In the genomic region with DNA sequence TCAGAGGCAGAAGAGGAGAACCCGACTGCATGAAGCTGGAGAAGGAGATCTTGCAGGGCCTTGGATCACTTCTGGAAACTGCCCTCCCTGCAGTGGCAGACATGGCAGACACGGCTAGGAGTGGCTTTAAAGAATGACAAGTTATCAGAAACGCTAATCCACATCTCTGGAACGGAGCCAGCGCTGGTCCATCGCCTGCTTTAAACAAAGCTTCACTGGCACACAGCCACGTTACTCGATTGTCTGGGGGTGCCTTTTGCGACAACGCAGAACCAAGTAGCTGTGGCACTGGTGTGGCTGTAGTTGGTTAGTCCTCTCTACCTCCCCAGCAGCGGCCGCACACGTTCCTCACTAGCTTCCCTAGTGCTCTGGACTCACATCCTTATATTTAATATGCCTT, we compare ENCODE assay signal across 9 mouse cellular contexts.
DNase-seq lines count a peak whose midpoint lies in the region; ATAC-seq and TF ChIP-seq lines count a peak whose summit lies in the region.
"Had no signal": no experiment of that assay in that cellular context is flagged by ENCODE, and none has a peak within 500 bp of the region (broad histone marks: within the 10 kb centered on the region; RNA-seq: fewer than 3 reads in every experiment).

No protein-coding gene starts in this region.

- TF ChIP-seq POLR2A in heart, adult 2 months (IDR thresholded peaks at IDR 0.05; ENCODE audit: insufficient read depth, low read depth, low read length) = no peak

- H3K79me2 ChIP-seq in heart, adult 2 months (replicated peaks; ENCODE audit: control insufficient read depth, insufficient read depth, low read length) = no peaks in the 10 kb centered on the region

- H3K36me3 ChIP-seq in heart, embryonic 14.5 days (ENCODE audit: control insufficient read depth, insufficient read depth, low read length) = no peaks in the 10 kb centered on the region
- H3K36me3 ChIP-seq in heart, adult 2 months (ENCODE audit: control insufficient read depth, insufficient read depth, low read length) = no peaks in the 10 kb centered on the region
- H3K36me3 ChIP-seq in midbrain, embryonic 13.5 days = no peaks in the 10 kb centered on the region
- H3K36me3 ChIP-seq in midbrain, embryonic 11.5 days (ENCODE audit: control insufficient read depth, insufficient read depth, low read length) = no peaks in the 10 kb centered on the region
- no peaks in the 10 kb centered on the region for H3K36me3 ChIP-seq in hindbrain, embryonic 15.5 days
- H3K36me3 ChIP-seq in midbrain, postnatal 0 days (ENCODE audit: insufficient read depth, low read length) = no peaks in the 10 kb centered on the region

- no peaks in the 10 kb centered on the region for H3K9me3 ChIP-seq in heart, embryonic 14.5 days (ENCODE audit: control insufficient read depth, low read length)
- H3K9me3 ChIP-seq in midbrain, embryonic 13.5 days = no peaks in the 10 kb centered on the region
- no peaks in the 10 kb centered on the region for H3K9me3 ChIP-seq in midbrain, embryonic 11.5 days (ENCODE audit: control insufficient read depth, low read length)
- no peaks in the 10 kb centered on the region for H3K9me3 ChIP-seq in hindbrain, embryonic 15.5 days
- H3K9me3 ChIP-seq in midbrain, postnatal 0 days (ENCODE audit: low read length) = no peaks in the 10 kb centered on the region

- H3K27ac ChIP-seq in heart, embryonic 14.5 days (replicated peaks in 1 of 2; ENCODE audit: control insufficient read depth in 1 of 2, insufficient read depth in 1 of 2, low read depth in 2 of 2, low read length in 2 of 2) = no peak overlapping the region
- H3K27ac ChIP-seq in heart, adult 2 months = no peak overlapping the region
- no peak overlapping the region for H3K27ac ChIP-seq in midbrain, embryonic 13.5 days
- no peak overlapping the region for H3K27ac ChIP-seq in midbrain, embryonic 11.5 days (ENCODE audit: low read depth, low read length)
- no peak overlapping the region for H3K27ac ChIP-seq in hindbrain, embryonic 15.5 days (replicated peaks)
- no peak overlapping the region for H3K27ac ChIP-seq in midbrain, postnatal 0 days (ENCODE audit: low read depth, low read length)

- no peak for TF ChIP-seq CTCF in heart, adult 2 months (IDR thresholded peaks at IDR 0.05)
- no peak for TF ChIP-seq CTCF in midbrain, postnatal 0 days (IDR thresholded peaks at IDR 0.05)

- peaks cover 6 to 9% of the 10 kb centered on the region in 2 experiments; a peak in 3 of 4 replicates for H3K4me1 ChIP-seq in heart, embryonic 14.5 days (ENCODE audit: control insufficient read depth in 2 of 2, insufficient read depth in 2 of 2, low read length in 2 of 2)
- H3K4me1 ChIP-seq in heart, adult 2 months (ENCODE audit: control insufficient read depth, insufficient read depth, low read length) = no peaks in the 10 kb centered on the region
- H3K4me1 ChIP-seq in midbrain, embryonic 13.5 days (replicated peaks) = peaks cover 9% of the 10 kb centered on the region
- H3K4me1 ChIP-seq in midbrain, embryonic 11.5 days (ENCODE audit: control insufficient read depth, insufficient read depth, low read length) = no peaks in the 10 kb centered on the region
- peaks cover 3% of the 10 kb centered on the region; the same call in 1 of the 2 replicates for H3K4me1 ChIP-seq in hindbrain, embryonic 15.5 days (replicated peaks)
- H3K4me1 ChIP-seq in midbrain, postnatal 0 days (ENCODE audit: insufficient read depth, low read length) = no peaks in the 10 kb centered on the region

- intact Hi-C loops in heart, adult 2 months (cut with DNase I) = no loop called here

- no peaks in the 10 kb centered on the region for H3K27me3 ChIP-seq in heart, embryonic 14.5 days (ENCODE audit: control insufficient read depth, insufficient read depth, low read length)
- H3K27me3 ChIP-seq in heart, adult 2 months (ENCODE audit: control insufficient read depth, insufficient read depth, low read length) = no peaks in the 10 kb centered on the region
- no peaks in the 10 kb centered on the region for H3K27me3 ChIP-seq in midbrain, embryonic 13.5 days
- no peaks in the 10 kb centered on the region for H3K27me3 ChIP-seq in midbrain, embryonic 11.5 days (ENCODE audit: control insufficient read depth, insufficient read depth, low read length)
- H3K27me3 ChIP-seq in hindbrain, embryonic 15.5 days = no peaks in the 10 kb centered on the region
- H3K27me3 ChIP-seq in midbrain, postnatal 0 days (ENCODE audit: insufficient read depth, low read length) = no peaks in the 10 kb centered on the region

- no peak for TF ChIP-seq EP300 in heart, adult 2 months (IDR thresholded peaks at IDR 0.05; ENCODE audit: insufficient read depth, low read depth, low read length)

- 28% methylated on average over 13 of the region's 13 CpGs for WGBS in heart, embryonic 14.5 days
- WGBS in heart, adult 2 months = 37% methylated on average over 13 of the region's 13 CpGs
- 48% methylated on average over 13 of the region's 13 CpGs for WGBS in midbrain, embryonic 13.5 days
- WGBS in midbrain, embryonic 11.5 days = 71% methylated on average over 13 of the region's 13 CpGs
- 48% methylated on average over 13 of the region's 13 CpGs for WGBS in hindbrain, embryonic 15.5 days
- WGBS in midbrain, postnatal 0 days = 39% methylated on average over 13 of the region's 13 CpGs

- no peak for DNase-seq in heart, adult 2 months
- no peak for DNase-seq in midbrain, embryonic 11.5 days (ENCODE audit: low spot score, missing footprints)
- peak; percentile 49 for DNase-seq in midbrain, postnatal 0 days (ENCODE audit: low spot score)
- DNase-seq in layer of hippocampus, adult 18-20 months (ENCODE audit: low spot score in 2 of 2) = no peak
- DNase-seq: kidney, adult 18-20 months; layer of hippocampus, adult 9-11 months had no signal

- no peak overlapping the region for H3K9ac ChIP-seq in heart, embryonic 14.5 days (ENCODE audit: low read length)
- no peak overlapping the region for H3K9ac ChIP-seq in heart, adult 2 months (ENCODE audit: low read depth, low read length)
- no peak overlapping the region; the same call in 1 of the 2 replicates for H3K9ac ChIP-seq in midbrain, embryonic 13.5 days (replicated peaks)
- H3K9ac ChIP-seq in midbrain, embryonic 11.5 days (ENCODE audit: low read length) = no peak overlapping the region
- no peak overlapping the region for H3K9ac ChIP-seq in hindbrain, embryonic 15.5 days
- H3K9ac ChIP-seq in midbrain, postnatal 0 days (replicated peaks; ENCODE audit: low read length, poor library complexity, severe bottlenecking) = no peak overlapping the region

- peak overlapping the region; percentile 47 for H3K4me2 ChIP-seq in heart, embryonic 14.5 days (ENCODE audit: low read length)
- peak overlapping the region; percentile 33 for H3K4me2 ChIP-seq in midbrain, embryonic 13.5 days (replicated peaks)
- no peak overlapping the region for H3K4me2 ChIP-seq in midbrain, embryonic 11.5 days
- H3K4me2 ChIP-seq in hindbrain, embryonic 15.5 days = peak overlapping the region; percentile 7; the same call in 1 of the 2 replicates
- H3K4me2 ChIP-seq in midbrain, postnatal 0 days (ENCODE audit: low read depth, low read length, poor library complexity, severe bottlenecking) = 0 out of 2 replicates have a peak overlapping the region, but pooled peaks have one; percentile 12

- ATAC-seq in heart, embryonic 14.5 days (ENCODE audit: insufficient number of reproducible peaks, insufficient read depth, low FRiP score, low read depth) = no peak
- peak; percentile 77 for ATAC-seq in midbrain, embryonic 13.5 days
- ATAC-seq in midbrain, embryonic 11.5 days (ENCODE audit: low FRiP score) = no peak
- ATAC-seq in hindbrain, embryonic 15.5 days (ENCODE audit: low FRiP score, low read depth) = no peak
- no peak for ATAC-seq in midbrain, postnatal 0 days (ENCODE audit: low FRiP score)

- no peak overlapping the region for H3K4me3 ChIP-seq in heart, embryonic 14.5 days (ENCODE audit: control insufficient read depth in 1 of 2, insufficient read depth in 1 of 2, low read depth in 1 of 2, low read length in 2 of 2)
- no peak overlapping the region for H3K4me3 ChIP-seq in heart, adult 2 months
- no peak overlapping the region for H3K4me3 ChIP-seq in midbrain, embryonic 13.5 days (replicated peaks)
- no peak overlapping the region for H3K4me3 ChIP-seq in midbrain, embryonic 11.5 days (ENCODE audit: low read depth, low read length)
- H3K4me3 ChIP-seq in hindbrain, embryonic 15.5 days = no peak overlapping the region
- no peak overlapping the region for H3K4me3 ChIP-seq in midbrain, postnatal 0 days (ENCODE audit: low read depth, low read length)
